ENCODE assay signal across 25 mouse cellular contexts in the genomic region with DNA sequence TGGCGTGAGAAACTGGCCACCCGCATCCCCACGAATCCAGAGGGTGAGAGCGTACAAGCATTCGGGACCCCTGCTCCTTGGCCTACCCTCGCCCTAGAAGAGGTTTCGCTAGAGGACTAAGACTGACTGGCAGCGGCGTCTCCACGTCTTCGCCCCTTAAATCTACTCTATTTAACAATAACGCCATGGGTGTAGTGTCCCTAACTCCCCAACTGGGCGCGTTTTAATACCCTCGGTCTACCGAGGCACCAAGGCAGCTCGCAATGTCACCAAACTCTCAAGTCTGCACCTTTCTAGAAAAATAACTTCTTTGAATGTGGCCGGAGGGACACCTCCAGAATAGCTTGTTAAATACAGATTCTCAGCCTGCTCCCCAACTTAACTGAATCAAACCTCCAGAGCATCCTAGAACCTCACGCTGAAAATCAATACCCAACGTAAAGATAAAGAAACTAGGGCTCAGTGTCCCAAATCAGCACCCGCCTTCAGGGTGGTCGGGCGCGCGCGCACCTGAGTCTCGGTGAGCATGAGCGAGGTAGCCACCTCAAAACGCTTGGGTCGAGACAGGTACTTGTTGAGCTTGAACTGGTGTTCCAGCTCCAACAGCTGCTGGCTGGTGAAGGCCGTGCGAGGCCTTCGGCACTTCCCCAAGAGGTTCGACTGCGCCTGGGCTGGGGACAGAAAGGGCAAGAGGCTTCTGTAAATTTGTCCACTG. TPM values are rescaled to one million over a fixed set of nuclear protein-coding genes. Genes with fewer than 3 reads are reported as not detected.
A peak's percentile ranks its signal among the peaks of the same experiment; 100 is the strongest.
DNase-seq lines count a peak whose midpoint lies in the region; ATAC-seq and TF ChIP-seq lines count a peak whose summit lies in the region.
"Had no signal": no experiment of that assay in that cellular context is flagged by ENCODE, and none has a peak within 500 bp of the region (broad histone marks: within the 10 kb centered on the region; RNA-seq: fewer than 3 reads in every experiment).

No protein-coding gene starts in this region.

- peaks cover 88% of the 10 kb centered on the region for H3K27me3 ChIP-seq in embryonic facial prominence, embryonic 11.5 days (ENCODE audit: control insufficient read depth, insufficient read depth, low read length)
- peaks cover 100% of the 10 kb centered on the region for H3K27me3 ChIP-seq in embryonic facial prominence, embryonic 10.5 days (replicated peaks; ENCODE audit: low read depth, poor library complexity, severe bottlenecking)
- H3K27me3 ChIP-seq in intestine, embryonic 15.5 days (replicated peaks) = peaks cover 84% of the 10 kb centered on the region
- H3K27me3 ChIP-seq in intestine, postnatal 0 days (replicated peaks; ENCODE audit: control insufficient read depth, insufficient read depth, low read length) = peaks cover 84% of the 10 kb centered on the region
- peaks cover 54% of the 10 kb centered on the region for H3K27me3 ChIP-seq in stomach, embryonic 14.5 days (ENCODE audit: control insufficient read depth, insufficient read depth, low read length)
- H3K27me3 ChIP-seq in liver, postnatal 0 days (ENCODE audit: insufficient read depth, low read length) = peaks cover 100% of the 10 kb centered on the region
- H3K27me3 ChIP-seq: CH12.LX had no signal

- no peak overlapping the region for H3K9ac ChIP-seq in embryonic facial prominence, embryonic 11.5 days (replicated peaks; ENCODE audit: low read length)
- H3K9ac ChIP-seq in intestine, embryonic 15.5 days = no peak overlapping the region
- H3K9ac ChIP-seq in intestine, postnatal 0 days (ENCODE audit: low read depth, low read length) = no peak overlapping the region
- H3K9ac ChIP-seq in stomach, embryonic 14.5 days (replicated peaks; ENCODE audit: low read depth, low read length) = peak overlapping the region; percentile 30; the same call in 1 of the 2 replicates
- no peak overlapping the region for H3K9ac ChIP-seq in liver, postnatal 0 days (replicated peaks)
- H3K9ac ChIP-seq: lung, embryonic 14.5 days had no signal

- DNase-seq in embryonic facial prominence, embryonic 11.5 days (ENCODE audit: low spot score) = peak; percentile 7
- DNase-seq in embryonic facial prominence, embryonic 10.5 days (ENCODE audit: low spot score) = no peak
- DNase-seq in embryo, embryonic 9.5 days (ENCODE audit: extremely low spot score) = peak; percentile 38
- DNase-seq in right cerebral cortex, postnatal 14 days = no peak
- DNase-seq in liver, postnatal 0 days = no peak
- DNase-seq: adrenal gland, postnatal 25 days; cerebellum, adult 8-10 months; gastrocnemius, postnatal 10 days; heart, adult 2 months; heart, postnatal 10 days; kidney, adult 18-20 months; kidney, postnatal 10 days; lung, embryonic 14.5 days; right cerebral cortex, postnatal 25 days had no signal

- H3K36me3 ChIP-seq in embryonic facial prominence, embryonic 11.5 days (replicated peaks; ENCODE audit: control insufficient read depth, insufficient read depth, low read depth, low read length) = no peaks in the 10 kb centered on the region
- H3K36me3 ChIP-seq in embryonic facial prominence, embryonic 10.5 days (replicated peaks) = no peaks in the 10 kb centered on the region
- H3K36me3 ChIP-seq in intestine, embryonic 15.5 days = no peaks in the 10 kb centered on the region
- H3K36me3 ChIP-seq in intestine, postnatal 0 days (ENCODE audit: control insufficient read depth, insufficient read depth) = no peaks in the 10 kb centered on the region
- H3K36me3 ChIP-seq in stomach, embryonic 14.5 days (ENCODE audit: control insufficient read depth, insufficient read depth, low read length) = no peaks in the 10 kb centered on the region
- H3K36me3 ChIP-seq in liver, postnatal 0 days (replicated peaks; ENCODE audit: insufficient read depth, low read length) = no peaks in the 10 kb centered on the region

- H3K4me2 ChIP-seq in embryonic facial prominence, embryonic 11.5 days (ENCODE audit: low read depth, low read length) = no peak overlapping the region
- H3K4me2 ChIP-seq in intestine, embryonic 15.5 days (replicated peaks) = peak overlapping the region; percentile 12; the same call in 1 of the 2 replicates
- no peak overlapping the region for H3K4me2 ChIP-seq in intestine, postnatal 0 days (replicated peaks; ENCODE audit: low read depth)
- H3K4me2 ChIP-seq in stomach, embryonic 14.5 days (replicated peaks; ENCODE audit: low read depth, low read length) = peak overlapping the region; percentile 32
- H3K4me2 ChIP-seq in liver, postnatal 0 days (ENCODE audit: low read depth, low read length) = no peak overlapping the region
- H3K4me2 ChIP-seq: lung, embryonic 14.5 days had no signal

- no peak for TF ChIP-seq EP300 in liver, postnatal 0 days (IDR thresholded peaks at IDR 0.05; ENCODE audit: low read depth)

- H3K9me3 ChIP-seq in embryonic facial prominence, embryonic 11.5 days (replicated peaks; ENCODE audit: control insufficient read depth, low read length) = no peaks in the 10 kb centered on the region
- no peaks in the 10 kb centered on the region for H3K9me3 ChIP-seq in embryonic facial prominence, embryonic 10.5 days
- H3K9me3 ChIP-seq in intestine, embryonic 15.5 days = no peaks in the 10 kb centered on the region
- no peaks in the 10 kb centered on the region for H3K9me3 ChIP-seq in intestine, postnatal 0 days (ENCODE audit: control insufficient read depth)
- H3K9me3 ChIP-seq in stomach, embryonic 14.5 days (ENCODE audit: control insufficient read depth, low read depth, low read length) = no peaks in the 10 kb centered on the region
- no peaks in the 10 kb centered on the region for H3K9me3 ChIP-seq in liver, postnatal 0 days (ENCODE audit: low read length)

- no peak for ATAC-seq in embryonic facial prominence, embryonic 11.5 days (replicated peaks; ENCODE audit: insufficient number of reproducible peaks, low FRiP score, low TSS enrichment, low read depth)
- no peak for ATAC-seq in intestine, embryonic 15.5 days
- no peak for ATAC-seq in intestine, postnatal 0 days
- ATAC-seq in stomach, embryonic 14.5 days (ENCODE audit: insufficient number of reproducible peaks, insufficient read depth, low FRiP score, low read depth) = no peak
- ATAC-seq in liver, postnatal 0 days = no peak
- ATAC-seq: hindbrain, embryonic 16.5 days had no signal

- peaks cover 8% of the 10 kb centered on the region for H3K4me1 ChIP-seq in embryonic facial prominence, embryonic 11.5 days (ENCODE audit: control insufficient read depth, insufficient read depth, low read length)
- H3K4me1 ChIP-seq in embryonic facial prominence, embryonic 10.5 days = peaks cover 19% of the 10 kb centered on the region
- peaks cover 16% of the 10 kb centered on the region; the same call in 1 of the 2 replicates for H3K4me1 ChIP-seq in intestine, embryonic 15.5 days (replicated peaks)
- no peaks in the 10 kb centered on the region for H3K4me1 ChIP-seq in intestine, postnatal 0 days (replicated peaks; ENCODE audit: control insufficient read depth, insufficient read depth, low read length)
- H3K4me1 ChIP-seq in stomach, embryonic 14.5 days (ENCODE audit: control insufficient read depth, insufficient read depth, low read length) = no peaks in the 10 kb centered on the region; the same call in 1 of the 2 replicates
- peaks cover 3% of the 10 kb centered on the region; the same call in 1 of the 2 replicates for H3K4me1 ChIP-seq in liver, postnatal 0 days (ENCODE audit: insufficient read depth)

- H3K4me3 ChIP-seq in embryonic facial prominence, embryonic 11.5 days (ENCODE audit: low read depth, low read length) = no peak overlapping the region
- H3K4me3 ChIP-seq in embryonic facial prominence, embryonic 10.5 days = no peak overlapping the region
- H3K4me3 ChIP-seq in intestine, embryonic 15.5 days (replicated peaks) = no peak overlapping the region
- no peak overlapping the region for H3K4me3 ChIP-seq in intestine, postnatal 0 days (ENCODE audit: low read depth, low read length)
- H3K4me3 ChIP-seq in stomach, embryonic 14.5 days (ENCODE audit: low read depth, low read length) = peak overlapping the region; percentile 49
- no peak overlapping the region for H3K4me3 ChIP-seq in liver, postnatal 0 days (ENCODE audit: low read depth, low read length)
- H3K4me3 ChIP-seq: erythroblast, embryonic 14.5 days; heart, adult 2 months; left cerebral cortex, adult 2 months had no signal

- no peak overlapping the region for H3K27ac ChIP-seq in embryonic facial prominence, embryonic 11.5 days (replicated peaks; ENCODE audit: low read depth, low read length)
- H3K27ac ChIP-seq in embryonic facial prominence, embryonic 10.5 days (replicated peaks) = no peak overlapping the region
- no peak overlapping the region for H3K27ac ChIP-seq in intestine, embryonic 15.5 days
- no peak overlapping the region for H3K27ac ChIP-seq in intestine, postnatal 0 days (ENCODE audit: low read depth, low read length)
- no peak overlapping the region for H3K27ac ChIP-seq in stomach, embryonic 14.5 days (ENCODE audit: low read length)
- H3K27ac ChIP-seq in liver, postnatal 0 days (ENCODE audit: low read depth) = no peak overlapping the region
- H3K27ac ChIP-seq: heart, adult 2 months; left cerebral cortex, adult 2 months; macrophage had no signal

- no peak for TF ChIP-seq CTCF in intestine, postnatal 0 days (IDR thresholded peaks at IDR 0.05; ENCODE audit: low read depth)
- no peak for TF ChIP-seq CTCF in liver, postnatal 0 days (IDR thresholded peaks at IDR 0.05; ENCODE audit: low read depth)

- under 1% methylated on average over 35 of the region's 35 CpGs for WGBS in embryonic facial prominence, embryonic 11.5 days
- WGBS in embryonic facial prominence, embryonic 10.5 days = 1% methylated on average over 35 of the region's 35 CpGs
- whole genome bisulfite sequencing in intestine, embryonic 15.5 days = 28% methylated on average over 35 of the region's 35 CpGs
- WGBS in intestine, postnatal 0 days = 50% methylated on average over 35 of the region's 35 CpGs
- 6% methylated on average over 35 of the region's 35 CpGs for WGBS in stomach, embryonic 14.5 days
- 5% methylated on average over 35 of the region's 35 CpGs for WGBS in liver, postnatal 0 days (ENCODE audit: insufficient replicate concordance)

RNA-seq across cellular contexts. Expression of a gene that starts 3.9 kb away (rescaled TPM):
- not detected in 2 replicates for polyA plus RNA-seq in embryonic facial prominence, embryonic 11.5 days (2014; fragmentation: Nextera tagmentation; extraction: Ambion mirVana)
- polyA plus RNA-seq in embryonic facial prominence, embryonic 10.5 days (2016; fragmentation: Nextera tagmentation; extraction: Ambion mirVana) = not detected in 2 replicates
- polyA plus RNA-seq in intestine, embryonic 15.5 days (2015; fragmentation: Nextera tagmentation; extraction: Ambion mirVana) = 1.4 and 1.5 TPM in 2 replicates
- polyA plus RNA-seq in intestine, postnatal 0 days (2015; fragmentation: Nextera tagmentation; extraction: Ambion mirVana) = 0.65 and 0.78 TPM in 2 replicates
- polyA plus RNA-seq in stomach, embryonic 14.5 days (2014; fragmentation: Nextera tagmentation; extraction: Ambion mirVana) = 3.0 and 4.8 TPM in 2 replicates
- not detected in 2 replicates for polyA plus RNA-seq in liver, postnatal 0 days (2015; fragmentation: Nextera tagmentation; extraction: Ambion mirVana)
- polyA plus RNA-seq: erythroblast, embryonic 14.5 days; frontal cortex, adult 2 months; heart, adult 2 months; hindbrain, embryonic 16.5 days; liver, adult 2 months; lung, embryonic 14.5 days; macrophage; midbrain, postnatal 0 days had no signal

RNA-seq across cellular contexts. Expression of a gene that starts 39.9 kb away (rescaled TPM):
- 24.2 and 25.3 TPM in 2 replicates for polyA plus RNA-seq in embryonic facial prominence, embryonic 11.5 days (2014; fragmentation: Nextera tagmentation; extraction: Ambion mirVana)
- polyA plus RNA-seq in embryonic facial prominence, embryonic 10.5 days (2016; fragmentation: Nextera tagmentation; extraction: Ambion mirVana) = 35.8 and 36.4 TPM in 2 replicates
- polyA plus RNA-seq in intestine, embryonic 15.5 days (2015; fragmentation: Nextera tagmentation; extraction: Ambion mirVana) = 28.0 and 31.0 TPM in 2 replicates
- 14.5 and 16.0 TPM in 2 replicates for polyA plus RNA-seq in intestine, postnatal 0 days (2015; fragmentation: Nextera tagmentation; extraction: Ambion mirVana)
- polyA plus RNA-seq in stomach, embryonic 14.5 days (2014; fragmentation: Nextera tagmentation; extraction: Ambion mirVana) = 19.0 and 23.4 TPM in 2 replicates
- polyA plus RNA-seq in liver, postnatal 0 days (2015; fragmentation: Nextera tagmentation; extraction: Ambion mirVana) = 10.6 and 13.2 TPM in 2 replicates

Comparison
In these comparisons a context has a peak if more than half of its experiments do, and no peak if none do; other contexts are left out.
1. DNase-seq: peak in embryonic facial prominence, embryonic 11.5 days (single experiment) and embryo, embryonic 9.5 days (single experiment); none in embryonic facial prominence, embryonic 10.5 days (single experiment), right cerebral cortex, postnatal 14 days (single experiment) and liver, postnatal 0 days (single experiment).
2. H3K4me2 ChIP-seq: peak in intestine, embryonic 15.5 days (single experiment) and stomach, embryonic 14.5 days (single experiment); none in embryonic facial prominence, embryonic 11.5 days (single experiment), intestine, postnatal 0 days (single experiment) and liver, postnatal 0 days (single experiment).